Mouse (Mus musculus) embryonic facial prominence, embryonic 15.5 days (tissue): Measurements from ENCODE around the gene N4bp2l1. TPM values are rescaled to one million over a fixed set of nuclear protein-coding genes. Genes with fewer than 3 reads are reported as not detected.

Experiments used
- ATAC-seq: fragments of 200-750 bp; cut with Nextera tagmentation; 2 replicates; pipeline ENCODE4 v1.8.0; 2017; ENCODE audit warnings: low read depth, moderate TSS enrichment; ENCODE audit not compliant: insufficient number of reproducible peaks, low FRiP score, low TSS enrichment
- H3K27ac ChIP-seq: fragments of 300-500 bp; sonication (generic); replicated peaks from 2 replicates; pipeline ENCODE4 v1.5.1; 2015; ENCODE audit warnings: mild to moderate bottlenecking, inconsistent platforms
- H3K27me3 ChIP-seq: fragments of 300-500 bp; sonication (generic); 2 replicates; pipeline ENCODE4 v1.6.1; 2015; ENCODE audit warnings: inconsistent platforms
- H3K36me3 ChIP-seq: fragments of 300-500 bp; sonication (generic); 2 replicates; pipeline ENCODE4 v1.6.1; 2015; ENCODE audit warnings: mild to moderate bottlenecking, inconsistent platforms
- H3K4me1 ChIP-seq: fragments of 300-500 bp; sonication (generic); 2 replicates; pipeline ENCODE4 v1.6.1; 2015; ENCODE audit warnings: inconsistent platforms
- H3K4me2 ChIP-seq: fragments of 300-500 bp; sonication (generic); replicated peaks from 2 replicates; pipeline ENCODE4 v1.6.1; 2015; ENCODE audit warnings: mild to moderate bottlenecking, inconsistent platforms
- H3K4me3 ChIP-seq: fragments of 300-500 bp; sonication (generic); replicated peaks from 2 replicates; pipeline ENCODE4 v1.5.1; 2015; ENCODE audit warnings: mild to moderate bottlenecking, inconsistent platforms
- H3K9ac ChIP-seq: fragments of 300-500 bp; sonication (generic); 2 replicates; pipeline ENCODE4 v1.6.1; 2015; ENCODE audit warnings: inconsistent platforms
- H3K9me3 ChIP-seq: fragments of 300-500 bp; sonication (generic); replicated peaks from 2 replicates; pipeline ENCODE4 v1.6.1; 2016; ENCODE audit warnings: inconsistent platforms
- WGBS: fragments of 180-500 bp; shearing (Covaris S2); methylation state at CpG from one replicate; pipeline ENCODE4 v1.1.7; 2015; 5-methylcytosine and 5-hydroxymethylcytosine counted together
- polyA plus RNA-seq: library from polyadenylated mRNA; unstranded; fragments of >200 nt; fragmentation: Nextera tagmentation; extraction: Ambion mirVana; gene quantifications from 2 replicates; pipeline ENCODE4 v1.2.1, GENCODE M21; 2015

Gene N4bp2l1
- polyA plus RNA-seq, 1 experiment from 2014 or later = 8.6 TPM

DNA sequence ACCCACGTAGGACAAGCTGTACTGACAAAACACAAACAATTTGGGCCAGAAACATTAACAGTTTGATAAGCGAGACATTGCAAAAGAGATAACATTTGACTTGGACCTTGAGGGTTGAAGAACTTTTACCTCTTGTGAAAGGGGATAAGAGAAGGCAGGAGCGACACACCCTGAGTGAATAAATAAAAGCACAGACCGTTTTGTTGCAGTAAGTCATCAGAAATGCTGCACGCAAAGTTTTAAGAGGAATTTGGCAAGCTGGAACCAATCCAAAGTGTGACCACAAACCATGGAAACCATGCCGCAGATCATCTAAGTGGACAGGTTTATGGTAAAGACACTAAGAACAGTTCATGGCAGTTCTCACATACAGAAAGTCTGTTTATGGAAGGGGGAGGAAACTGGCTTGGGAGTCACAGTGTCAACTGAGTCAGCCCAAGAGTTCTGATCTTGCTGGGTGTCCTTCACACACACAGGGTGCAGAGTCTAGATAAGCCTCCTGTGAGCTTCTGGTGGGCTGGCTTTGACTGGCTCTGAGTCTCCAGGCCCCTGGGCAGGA lies 18.3 kb downstream of the N4bp2l1 start:
- H3K9me3 ChIP-seq = no peaks in the 10 kb centered on the region
- H3K36me3 ChIP-seq = no peaks in the 10 kb centered on the region
- H3K4me1 ChIP-seq = no peaks in the 10 kb centered on the region
- no peak for ATAC-seq
- no peak overlapping the region for H3K4me2 ChIP-seq
- no peaks in the 10 kb centered on the region for H3K27me3 ChIP-seq
- no peak overlapping the region for H3K4me3 ChIP-seq
- H3K9ac ChIP-seq = no peak overlapping the region
- no peak overlapping the region for H3K27ac ChIP-seq
- WGBS = 46% methylated on average over 6 of the region's 6 CpGs

DNA sequence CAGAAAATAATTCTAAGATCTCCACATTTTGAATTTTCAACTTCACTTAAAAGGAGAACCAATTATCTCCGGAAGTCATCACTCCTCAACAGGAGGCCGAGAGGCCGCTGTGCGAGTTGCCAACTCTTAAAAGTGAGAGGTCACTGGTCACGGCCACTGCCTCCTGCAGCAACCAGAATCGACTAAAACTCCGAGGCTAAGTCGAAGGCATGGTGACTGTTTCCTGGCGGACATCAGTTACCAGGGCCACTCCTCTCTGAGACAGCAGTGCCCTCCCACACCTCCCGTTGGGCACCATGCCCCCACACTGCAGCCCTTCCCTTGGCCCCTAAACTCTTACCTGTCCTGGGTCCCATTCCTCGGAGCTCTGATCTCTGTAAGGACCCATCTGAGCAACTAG lies 20.2 kb downstream of the N4bp2l1 start:
- no peak for ATAC-seq
- no peaks in the 10 kb centered on the region for H3K9me3 ChIP-seq
- 84% methylated on average over 11 of the region's 11 CpGs for WGBS
- no peak overlapping the region for H3K4me3 ChIP-seq
- no peaks in the 10 kb centered on the region for H3K36me3 ChIP-seq
- no peak overlapping the region for H3K4me2 ChIP-seq
- H3K4me1 ChIP-seq = no peaks in the 10 kb centered on the region
- H3K9ac ChIP-seq = no peak overlapping the region
- H3K27ac ChIP-seq = no peak overlapping the region
- no peaks in the 10 kb centered on the region for H3K27me3 ChIP-seq

- Histone ChIP-seq H3K4me1 (no peaks in the 10 kb centered on the region), H3K9me3 (no peaks in the 10 kb centered on the region), H3K27ac (no peak overlapping the region), H3K4me2 (no peak overlapping the region), H3K27me3 (no peaks in the 10 kb centered on the region), H3K36me3 (peaks cover 6% of the 10 kb centered on the region; the same call in 1 of the 2 replicates), H3K4me3 (no peak overlapping the region), H3K9ac (no peak overlapping the region)
- 66% methylated on average over 5 of the region's 5 CpGs for WGBS
- ATAC-seq = no peak
Observed at GRCm38 (mm10) chr5:150574885-150575284, 22.1 kb downstream of the N4bp2l1 start.

GRCm38 (mm10) chr5:150574403-150574802 lies 22.6 kb downstream of the N4bp2l1 start:
- no peaks in the 10 kb centered on the region for H3K27me3 ChIP-seq
- H3K4me2 ChIP-seq = no peak overlapping the region
- H3K9ac ChIP-seq = no peak overlapping the region
- no peak overlapping the region for H3K4me3 ChIP-seq
- ATAC-seq = no peak
- H3K4me1 ChIP-seq = no peaks in the 10 kb centered on the region
- H3K36me3 ChIP-seq = peaks cover 9% of the 10 kb centered on the region; the same call in 1 of the 2 replicates
- H3K9me3 ChIP-seq = no peaks in the 10 kb centered on the region
- no peak overlapping the region for H3K27ac ChIP-seq
- WGBS = 70% methylated on average over 3 of the region's 3 CpGs

DNA sequence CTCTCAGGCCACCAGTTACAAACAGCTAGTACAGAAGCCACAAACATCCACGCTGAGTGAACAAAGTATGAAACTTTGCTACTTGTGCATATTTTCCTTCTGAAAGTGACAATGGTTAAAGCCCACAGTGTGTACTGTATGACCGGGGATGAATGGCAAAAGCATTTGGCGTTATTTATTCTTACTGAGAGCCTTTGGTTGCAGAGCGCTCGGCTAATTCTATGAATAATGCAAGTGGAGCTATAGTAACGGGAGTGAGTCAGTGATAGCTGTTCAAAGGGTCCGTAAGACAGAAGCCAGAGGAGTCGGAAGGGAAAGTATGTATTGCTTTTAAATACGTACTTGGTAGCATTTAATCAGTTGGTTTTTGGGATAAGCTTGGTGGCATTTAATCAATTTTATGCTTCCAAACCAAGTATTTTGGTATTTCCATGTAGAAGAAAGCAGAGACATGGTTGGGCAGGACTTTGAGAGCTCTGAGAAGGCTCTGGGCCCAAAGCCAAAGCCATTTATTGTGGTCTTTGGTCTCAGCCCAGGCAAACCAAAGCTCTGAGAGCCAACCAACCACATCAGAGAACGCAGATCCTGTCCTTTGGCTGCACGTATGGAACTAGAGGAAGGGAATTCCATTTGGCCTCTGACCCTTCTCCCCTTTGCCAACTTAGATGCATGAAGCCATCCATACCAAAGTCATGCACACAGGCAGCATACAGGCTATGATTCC lies 26.3 kb downstream of the N4bp2l1 start:
- H3K36me3 ChIP-seq = peaks cover 28% of the 10 kb centered on the region; the same call in 1 of the 2 replicates
- no peak overlapping the region for H3K4me3 ChIP-seq
- H3K4me2 ChIP-seq = no peak overlapping the region
- WGBS = 78% methylated on average over 11 of the region's 11 CpGs
- H3K9me3 ChIP-seq = no peaks in the 10 kb centered on the region
- no peak overlapping the region for H3K27ac ChIP-seq
- no peaks in the 10 kb centered on the region for H3K4me1 ChIP-seq
- no peak; the same call in 1 of the 2 replicates for ATAC-seq
- no peak overlapping the region for H3K9ac ChIP-seq
- H3K27me3 ChIP-seq = no peaks in the 10 kb centered on the region

DNA sequence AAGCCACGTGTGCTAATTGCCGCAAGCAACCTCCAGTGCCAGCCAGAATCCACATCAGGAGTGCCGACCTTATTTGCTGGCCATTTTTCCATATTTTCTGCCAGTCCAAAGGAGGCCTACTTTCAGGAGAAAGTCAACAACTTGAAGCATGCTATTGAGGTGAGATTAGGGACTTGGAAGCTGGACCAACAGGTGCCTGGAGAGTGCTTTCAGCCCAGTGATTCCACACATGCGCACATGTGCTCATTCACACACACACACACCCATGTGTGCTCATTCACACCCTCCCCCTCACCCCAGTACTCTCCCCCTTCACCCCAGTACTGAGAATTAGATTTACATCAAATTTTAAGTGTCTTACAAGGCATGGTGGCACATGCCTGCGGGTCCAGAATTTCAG lies 30.0 kb downstream of the N4bp2l1 start:
- H3K9ac ChIP-seq = no peak overlapping the region
- H3K27ac ChIP-seq = no peak overlapping the region
- no peak for ATAC-seq
- 92% methylated on average over 5 of the region's 5 CpGs for WGBS
- H3K9me3 ChIP-seq = no peaks in the 10 kb centered on the region
- H3K4me2 ChIP-seq = no peak overlapping the region
- H3K4me3 ChIP-seq = no peak overlapping the region
- no peaks in the 10 kb centered on the region for H3K27me3 ChIP-seq
- peaks cover 34% of the 10 kb centered on the region; the same call in 1 of the 2 replicates for H3K36me3 ChIP-seq
- no peaks in the 10 kb centered on the region for H3K4me1 ChIP-seq

DNA sequence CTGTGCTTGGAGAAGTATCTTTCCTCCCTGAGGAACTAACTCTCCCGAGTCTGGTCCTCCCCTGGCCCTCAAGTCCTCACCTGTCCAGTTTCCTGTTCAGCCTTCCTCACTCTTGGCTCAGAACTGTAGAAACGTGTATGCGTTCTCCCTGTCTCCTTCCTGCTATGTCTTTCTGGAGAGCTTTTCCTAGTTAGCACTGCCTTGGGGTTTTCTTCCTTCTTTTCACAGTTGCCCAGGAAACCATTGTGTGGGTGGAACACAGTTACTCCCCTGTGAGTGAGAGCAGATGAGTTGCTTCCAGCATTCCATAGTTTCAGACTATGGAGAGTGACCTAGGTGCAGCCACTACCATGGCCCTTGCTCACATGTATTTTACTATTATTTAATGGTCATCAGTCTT lies 30.8 kb downstream of the N4bp2l1 start:
- Histone ChIP-seq H3K9ac (no peak overlapping the region), H3K36me3 (peaks cover 34% of the 10 kb centered on the region; the same call in 1 of the 2 replicates), H3K27me3 (no peaks in the 10 kb centered on the region), H3K27ac (no peak overlapping the region), H3K9me3 (no peaks in the 10 kb centered on the region), H3K4me1 (no peaks in the 10 kb centered on the region), H3K4me2 (no peak overlapping the region), H3K4me3 (no peak overlapping the region)
- ATAC-seq = no peak
- 70% methylated on average over 3 of the region's 3 CpGs for WGBS

DNA sequence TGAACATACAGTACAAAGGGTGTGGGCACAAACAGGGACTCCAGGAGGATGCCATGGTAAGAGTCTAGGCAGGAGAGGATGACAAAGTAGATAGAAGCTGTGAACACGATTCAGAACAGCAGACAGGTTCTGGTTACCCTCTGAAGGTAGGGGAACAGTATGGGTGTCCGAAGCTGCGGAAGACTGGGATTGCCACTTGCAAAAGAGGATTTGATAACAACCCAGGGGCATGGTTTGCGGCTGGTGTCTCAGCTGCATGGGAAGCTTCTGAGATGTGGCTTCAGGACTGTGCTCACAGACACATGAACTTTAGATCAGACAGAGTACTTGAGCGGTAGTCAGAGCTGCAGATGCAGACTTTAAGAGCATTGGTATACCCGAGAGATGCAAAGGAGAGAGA lies 32.6 kb downstream of the N4bp2l1 start:
- H3K36me3 ChIP-seq = peaks cover 37% of the 10 kb centered on the region
- H3K4me2 ChIP-seq = no peak overlapping the region
- no peak overlapping the region for H3K27ac ChIP-seq
- no peaks in the 10 kb centered on the region for H3K4me1 ChIP-seq
- no peak overlapping the region for H3K4me3 ChIP-seq
- 93% methylated on average over 6 of the region's 6 CpGs for WGBS
- H3K9me3 ChIP-seq = no peaks in the 10 kb centered on the region
- no peaks in the 10 kb centered on the region for H3K27me3 ChIP-seq
- H3K9ac ChIP-seq = no peak overlapping the region
- no peak for ATAC-seq

GRCm38 (mm10) chr5:150561783-150562182 lies 35.2 kb downstream of the N4bp2l1 start:
- Histone ChIP-seq H3K36me3 (peaks cover 36% of the 10 kb centered on the region), H3K27ac (no peak overlapping the region), H3K27me3 (no peaks in the 10 kb centered on the region), H3K4me1 (no peaks in the 10 kb centered on the region), H3K4me3 (no peak overlapping the region), H3K9me3 (no peaks in the 10 kb centered on the region), H3K4me2 (no peak overlapping the region), H3K9ac (no peak overlapping the region)
- no peak for ATAC-seq
- 86% methylated on average over 5 of the region's 5 CpGs for WGBS

DNA sequence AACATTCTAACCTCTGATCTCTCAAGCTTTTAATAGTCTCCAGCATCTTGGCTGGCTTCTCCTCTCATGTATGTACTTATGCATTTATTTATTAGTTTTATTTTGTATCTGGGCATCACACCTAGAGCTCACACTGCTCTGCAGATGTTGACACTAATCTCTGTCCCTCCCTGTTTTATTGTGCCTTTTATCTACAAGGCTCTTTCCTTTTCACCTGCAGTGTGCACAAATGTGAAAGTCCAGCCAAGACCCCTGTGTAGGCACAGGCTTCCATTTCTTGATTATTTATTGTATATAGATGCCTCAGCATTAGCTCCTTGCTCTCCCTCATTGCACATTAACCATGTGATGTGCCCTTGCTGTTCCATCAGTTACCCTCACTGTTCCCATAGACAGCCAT lies 35.6 kb downstream of the N4bp2l1 start:
- no peak overlapping the region for H3K4me3 ChIP-seq
- no peaks in the 10 kb centered on the region for H3K27me3 ChIP-seq
- H3K36me3 ChIP-seq = peaks cover 36% of the 10 kb centered on the region
- no peak overlapping the region for H3K27ac ChIP-seq
- ATAC-seq = no peak
- no peak overlapping the region for H3K4me2 ChIP-seq
- no peaks in the 10 kb centered on the region for H3K9me3 ChIP-seq
- H3K4me1 ChIP-seq = no peaks in the 10 kb centered on the region
- no peak overlapping the region for H3K9ac ChIP-seq

DNA sequence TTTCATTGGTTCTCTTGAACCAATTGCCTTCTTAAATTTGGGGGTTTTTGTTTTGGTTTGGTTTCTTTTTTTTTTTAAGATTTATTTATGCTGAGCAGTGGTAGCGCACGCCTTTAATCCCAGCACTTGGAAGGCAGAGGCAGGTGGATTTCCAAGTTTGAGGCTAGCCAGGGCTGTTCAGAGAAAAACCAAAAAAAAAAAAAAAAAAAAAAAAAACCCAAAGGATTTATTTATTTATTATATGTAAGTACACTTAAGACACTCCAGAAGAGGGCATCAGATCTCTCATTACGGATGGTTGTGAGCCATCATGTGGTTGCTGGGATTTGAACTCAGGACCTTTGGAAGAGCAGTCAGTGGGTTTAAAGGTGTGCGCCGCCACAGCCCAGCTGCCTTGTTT lies 36.1 kb downstream of the N4bp2l1 start:
- H3K4me2 ChIP-seq = no peak overlapping the region
- H3K4me3 ChIP-seq = no peak overlapping the region
- ATAC-seq = no peak
- H3K27ac ChIP-seq = no peak overlapping the region
- H3K9ac ChIP-seq = no peak overlapping the region
- H3K36me3 ChIP-seq = peaks cover 36% of the 10 kb centered on the region
- 97% methylated on average over 5 of the region's 5 CpGs for WGBS
- no peaks in the 10 kb centered on the region for H3K27me3 ChIP-seq
- H3K9me3 ChIP-seq = no peaks in the 10 kb centered on the region
- H3K4me1 ChIP-seq = no peaks in the 10 kb centered on the region
